Mouse (Mus musculus) E14TG2a.4 (cell line): ENCODE results near the gene Gm28051.

Experiments used
- CTCF ChIP-seq: conservative IDR thresholded peaks from 2 replicates; pipeline ENCODE4 v1.5.1; 2014; ENCODE audit warnings: low read length
- POU5F1 ChIP-seq: IDR thresholded peaks from 2 replicates; pipeline ENCODE4 v1.6.1; 2014; ENCODE audit warnings: low read length, borderline replicate concordance

DNA sequence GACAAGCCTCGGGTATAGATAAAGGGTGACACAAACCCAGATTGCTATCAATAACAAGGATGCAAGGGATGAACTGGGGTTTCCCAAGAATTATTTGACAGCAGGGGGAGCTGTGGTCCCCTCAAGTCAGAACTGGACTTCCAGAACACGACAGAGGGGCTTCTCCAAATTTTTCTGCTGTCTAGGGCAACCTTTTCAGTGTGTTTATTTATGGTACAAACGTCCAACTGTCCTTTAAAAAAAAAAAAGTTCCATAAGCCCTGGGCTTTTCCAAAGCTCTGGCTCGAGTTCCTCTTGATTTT lies 54.5 kb downstream of the Gm28051 start:
- TF ChIP-seq CTCF (peak; percentile 36), POU5F1 (no peak)
